Mouse (Mus musculus) kidney, embryonic 15.5 days (tissue): ENCODE measurements around the gene Kcnma1. TPM values are rescaled to one million over a fixed set of nuclear protein-coding genes. Genes with fewer than 3 reads are reported as not detected.

Experiments used
- ATAC-seq: fragments of 200-750 bp; cut with Nextera tagmentation; replicated peaks from 2 replicates; pipeline ENCODE4 v1.8.0; 2017; ENCODE audit warnings: moderate TSS enrichment; ENCODE audit not compliant: low FRiP score
- H3K27ac ChIP-seq: fragments of 300-500 bp; sonication (generic); 2 replicates; pipeline ENCODE4 v1.5.1; 2015; ENCODE audit warnings: mild to moderate bottlenecking, inconsistent platforms
- H3K27me3 ChIP-seq: fragments of 300-500 bp; sonication (generic); 2 replicates; pipeline ENCODE4 v1.6.1; 2015; ENCODE audit warnings: inconsistent platforms
- H3K36me3 ChIP-seq: fragments of 300-500 bp; sonication (generic); 2 replicates; pipeline ENCODE4 v1.6.1; 2015; ENCODE audit warnings: inconsistent platforms
- H3K4me1 ChIP-seq: fragments of 300-500 bp; sonication (generic); 2 replicates; pipeline ENCODE4 v1.6.1; 2015; ENCODE audit warnings: inconsistent platforms
- H3K4me2 ChIP-seq: fragments of 300-500 bp; sonication (generic); 2 replicates; pipeline ENCODE4 v1.6.1; 2015; ENCODE audit warnings: moderate library complexity, mild to moderate bottlenecking, inconsistent platforms
- H3K4me3 ChIP-seq: fragments of 300-500 bp; sonication (generic); replicated peaks from 2 replicates; pipeline ENCODE4 v1.5.1; 2015; ENCODE audit warnings: mild to moderate bottlenecking, inconsistent platforms
- H3K9ac ChIP-seq: fragments of 300-500 bp; sonication (generic); 2 replicates; pipeline ENCODE4 v1.6.1; 2015; ENCODE audit warnings: mild to moderate bottlenecking, inconsistent platforms
- H3K9me3 ChIP-seq: fragments of 300-500 bp; sonication (generic); replicated peaks from 2 replicates; pipeline ENCODE4 v1.6.1; 2016; ENCODE audit warnings: inconsistent platforms
- WGBS: fragments of 180-500 bp; shearing (Covaris S2); methylation state at CpG from one replicate; pipeline ENCODE4 v1.1.7; 2015; ENCODE audit warnings: mixed read lengths; 5-methylcytosine and 5-hydroxymethylcytosine counted together
- polyA plus RNA-seq: library from polyadenylated mRNA; unstranded; fragments of >200 nt; fragmentation: Nextera tagmentation; extraction: Ambion mirVana; gene quantifications from 2 replicates; pipeline ENCODE4 v1.2.1, GENCODE M21; 2015

Kcnma1 gene
- polyA plus RNA-seq, 1 experiment from 2014 or later: 2.5 TPM

DNA sequence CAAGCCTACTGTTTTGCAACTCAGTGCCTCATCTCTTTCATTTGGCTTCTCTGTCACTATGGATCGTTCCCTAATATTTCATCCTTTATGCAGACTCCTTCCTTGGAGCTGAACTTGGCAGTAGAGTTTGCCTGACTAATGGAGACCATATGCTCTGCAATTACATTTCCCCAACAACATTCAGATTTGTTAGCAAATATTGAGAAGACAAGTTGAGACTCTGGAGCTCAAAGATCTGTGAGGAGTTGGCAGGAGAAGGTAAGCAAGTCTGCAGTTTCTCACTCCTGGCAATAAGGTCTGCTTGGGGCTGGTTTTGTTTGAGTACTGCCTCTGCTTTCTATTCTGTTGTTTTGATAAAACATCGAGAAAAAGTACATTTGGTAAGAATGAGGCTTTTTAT lies 723.7 kb downstream of the Kcnma1 start:
- Histone ChIP-seq H3K4me1 (no peaks in the 10 kb centered on the region), H3K4me3 (no peak overlapping the region), H3K36me3 (no peaks in the 10 kb centered on the region), H3K9me3 (no peaks in the 10 kb centered on the region), H3K9ac (no peak overlapping the region), H3K4me2 (no peak overlapping the region), H3K27me3 (no peaks in the 10 kb centered on the region), H3K27ac (no peak overlapping the region)
- no peak for ATAC-seq
- WGBS: 73% methylated on average over 2 of the region's 2 CpGs

DNA sequence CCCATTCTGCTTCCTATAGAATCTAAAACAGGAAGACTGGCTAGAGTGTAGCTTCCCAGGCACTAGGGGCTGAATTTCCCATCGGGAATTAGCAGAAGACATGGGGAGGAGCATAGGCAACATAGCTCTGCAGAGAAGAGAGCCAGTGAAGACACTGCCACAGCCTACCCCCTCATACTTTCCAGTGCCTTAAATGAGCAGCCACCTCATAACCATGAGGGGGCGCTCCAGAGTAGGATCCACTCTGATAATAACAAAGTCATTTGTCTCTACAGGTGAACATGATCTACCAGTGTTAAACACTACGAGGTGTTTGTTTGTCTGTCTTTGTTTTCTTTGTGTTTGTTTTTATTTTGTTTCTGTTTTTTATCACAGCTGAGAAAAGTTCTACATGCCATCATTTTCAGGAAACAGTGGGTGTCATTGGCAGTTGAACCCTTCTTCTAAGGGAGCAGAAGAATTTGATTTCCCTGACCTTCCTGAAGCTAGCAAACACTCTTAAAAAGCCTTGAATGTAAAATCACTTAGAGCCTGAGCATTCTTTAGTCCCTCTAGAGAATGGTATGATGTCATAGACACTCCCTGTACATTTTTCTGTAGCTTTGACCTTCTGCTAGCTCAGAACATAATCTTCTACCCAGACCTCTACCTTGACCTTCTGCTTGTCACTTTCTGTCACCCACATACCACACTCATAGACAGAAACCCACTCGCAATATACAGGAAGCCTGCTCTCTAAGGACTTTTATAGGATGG lies 747.6 kb downstream of the Kcnma1 start:
- Histone ChIP-seq H3K27ac (no peak overlapping the region), H3K4me2 (no peak overlapping the region), H3K9ac (no peak overlapping the region), H3K27me3 (no peaks in the 10 kb centered on the region), H3K36me3 (no peaks in the 10 kb centered on the region), H3K4me1 (no peaks in the 10 kb centered on the region), H3K4me3 (no peak overlapping the region), H3K9me3 (no peaks in the 10 kb centered on the region)
- no peak for ATAC-seq
- WGBS: 45% methylated on average over 4 of the region's 4 CpGs

DNA sequence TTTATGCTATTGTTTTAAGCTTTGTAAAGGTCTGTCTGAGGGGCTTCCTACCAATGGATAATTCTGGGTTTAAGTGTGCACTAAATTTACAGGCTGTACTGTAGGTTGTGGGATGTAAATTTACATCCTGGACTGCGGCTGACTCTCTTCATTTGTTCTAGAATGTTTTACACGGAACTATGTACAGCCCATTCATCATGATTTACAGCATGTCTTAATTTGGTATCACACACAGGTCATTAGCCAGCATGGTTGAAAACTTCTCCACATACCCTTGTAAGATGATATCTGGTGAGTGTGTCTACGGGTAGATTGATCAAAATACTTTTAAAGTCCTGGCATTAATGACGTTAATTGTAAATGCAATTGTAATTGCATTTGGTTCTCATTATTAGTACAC lies 761.1 kb downstream of the Kcnma1 start:
- H3K36me3 ChIP-seq: no peaks in the 10 kb centered on the region
- H3K4me2 ChIP-seq: no peak overlapping the region
- H3K27me3 ChIP-seq: no peaks in the 10 kb centered on the region
- WGBS: 24% methylated on average over 4 of the region's 4 CpGs
- ATAC-seq: no peak
- no peak overlapping the region for H3K27ac ChIP-seq
- H3K9me3 ChIP-seq: no peaks in the 10 kb centered on the region
- H3K4me3 ChIP-seq: no peak overlapping the region
- no peaks in the 10 kb centered on the region for H3K4me1 ChIP-seq
- no peak overlapping the region for H3K9ac ChIP-seq

DNA sequence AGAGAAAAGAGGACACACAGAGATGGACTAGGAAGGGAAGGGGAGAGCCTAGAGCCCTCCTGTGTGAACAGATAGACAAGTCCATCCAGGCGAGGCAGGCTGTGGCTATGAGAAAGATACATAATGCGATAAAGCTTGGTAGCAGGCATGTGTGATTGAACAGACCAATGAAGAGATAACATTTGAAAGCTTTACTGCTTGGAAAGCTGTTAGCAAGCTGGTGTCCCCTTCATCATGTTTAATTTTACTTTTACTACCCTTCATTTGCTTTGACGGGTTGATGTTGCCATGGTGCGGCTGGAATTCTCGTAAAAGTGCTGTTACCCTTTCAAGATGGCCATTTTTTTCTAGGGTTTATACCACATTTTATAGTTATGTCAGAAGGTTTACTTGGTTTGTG lies 769.8 kb downstream of the Kcnma1 start:
- no peak overlapping the region for H3K4me3 ChIP-seq
- H3K9ac ChIP-seq: no peak overlapping the region
- H3K27ac ChIP-seq: 0 out of 2 replicates have a peak overlapping the region, but pooled peaks have one; percentile 7
- no peaks in the 10 kb centered on the region for H3K27me3 ChIP-seq
- H3K4me1 ChIP-seq: no peaks in the 10 kb centered on the region
- no peak overlapping the region for H3K4me2 ChIP-seq
- no peak for ATAC-seq
- WGBS: 27% methylated on average over 5 of the region's 5 CpGs
- no peaks in the 10 kb centered on the region for H3K36me3 ChIP-seq
- H3K9me3 ChIP-seq: no peaks in the 10 kb centered on the region

DNA sequence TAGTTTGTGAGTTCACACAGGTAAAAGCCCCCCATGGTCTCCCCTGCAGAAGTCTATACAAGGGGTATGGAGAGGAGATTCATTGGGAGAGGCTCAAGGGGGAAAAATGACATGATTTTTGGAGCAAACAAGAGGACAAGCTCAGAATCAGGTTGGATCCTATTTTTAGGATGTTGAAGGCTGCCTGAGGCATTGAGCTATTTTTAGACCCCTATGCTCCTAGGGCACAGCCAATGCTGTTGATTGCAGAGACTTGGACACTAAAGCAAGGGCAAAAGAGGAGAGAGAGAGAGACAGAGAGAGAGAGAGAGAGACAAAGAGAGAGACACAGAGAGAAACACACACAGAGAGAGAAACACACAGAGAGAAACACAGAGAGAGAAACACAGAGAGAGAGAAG lies 770.4 kb downstream of the Kcnma1 start:
- H3K4me3 ChIP-seq: no peak overlapping the region
- no peak for ATAC-seq
- H3K27me3 ChIP-seq: no peaks in the 10 kb centered on the region
- no peak overlapping the region for H3K4me2 ChIP-seq
- no peaks in the 10 kb centered on the region for H3K9me3 ChIP-seq
- no peak overlapping the region for H3K9ac ChIP-seq
- H3K27ac ChIP-seq: 0 out of 2 replicates have a peak overlapping the region, but pooled peaks have one; percentile 3
- H3K36me3 ChIP-seq: no peaks in the 10 kb centered on the region
- H3K4me1 ChIP-seq: no peaks in the 10 kb centered on the region

Other genes starting within 250 kb of the Kcnma1 start
- 14.5 and 18.6 TPM in 2 replicates for gene Dlg5, start 231.4 kb upstream of the Kcnma1 start, polyA plus RNA-seq